Mouse (Mus musculus) embryonic fibroblast, embryonic 13.5 days (primary cell): ENCODE results near the gene Pbrm1. TPM values are rescaled to one million over a fixed set of nuclear protein-coding genes. Genes with fewer than 3 reads are reported as not detected.
A peak's percentile ranks its signal among the peaks of the same experiment; 100 is the strongest.

Source experiments
- H3K27ac ChIP-seq: 2 replicates; pipeline ENCODE4 v1.5.1; 2012; ENCODE audit warnings: low read length, control low read depth, inconsistent platforms; ENCODE audit not compliant: insufficient read depth
- H3K4me1 ChIP-seq: 2 replicates; pipeline ENCODE4 v1.6.1; 2011; ENCODE audit warnings: low read length; ENCODE audit not compliant: control insufficient read depth, insufficient read depth
- H3K4me3 ChIP-seq: 2 replicates; pipeline ENCODE4 v1.5.1; 2011; ENCODE audit warnings: mild to moderate bottlenecking, control low read depth, low read length; ENCODE audit not compliant: insufficient read depth
- CTCF ChIP-seq: IDR thresholded peaks from 2 replicates; pipeline ENCODE4 v1.5.1; 2011; ENCODE audit warnings: mild to moderate bottlenecking, control low read depth, low read length, moderate library complexity, borderline replicate concordance; ENCODE audit not compliant: insufficient read depth
- POLR2A ChIP-seq: IDR thresholded peaks from 2 replicates; pipeline ENCODE4 v1.6.1; 2011; ENCODE audit warnings: low read depth, mild to moderate bottlenecking, control low read depth, low read length, moderate library complexity
- polyA plus RNA-seq: library from polyadenylated mRNA; stranded (reverse); fragments of >200 nt; gene quantifications from 2 replicates; pipeline ENCODE4 v1.2.4, GENCODE M21; 2011; ENCODE audit warnings: low read depth; ENCODE audit not compliant: missing spikeins, insufficient read length

Pbrm1 gene
- polyA plus RNA-seq, result 83.9 and 99.0 TPM in 2 replicates

DNA sequence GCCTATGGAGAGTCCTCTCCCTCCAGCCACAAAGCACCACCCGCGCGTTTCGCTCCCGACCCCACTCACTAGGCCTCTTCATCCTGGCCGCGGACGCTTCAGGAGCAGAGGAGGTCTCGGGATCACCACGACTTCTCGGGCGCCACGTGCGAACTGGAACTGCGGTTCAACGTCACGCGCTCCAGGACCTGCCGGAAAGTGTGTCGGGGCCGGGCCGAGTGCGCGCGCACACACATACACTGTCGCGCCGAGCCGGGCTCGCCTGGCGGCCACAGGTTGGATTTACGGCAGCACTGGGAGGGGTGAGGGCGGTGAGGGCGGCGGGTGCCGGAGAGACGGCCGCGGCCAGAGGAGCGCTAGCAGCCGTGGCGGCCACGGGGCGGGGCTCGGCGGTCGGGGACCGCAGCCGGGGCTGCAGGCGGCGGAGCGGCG is at the start of gene Pbrm1, which contains the start of gene Gnl3:
Gene Pbrm1, plus strand, starts transcription at position 279 of the 432 bp plus-strand sequence.
Gene Gnl3, minus strand, starts transcription at position 293 of the 432 bp plus-strand sequence.
- H3K4me1 ChIP-seq, result peaks cover 10% of the 10 kb centered on the region
- no peak for TF ChIP-seq CTCF
- TF ChIP-seq POLR2A, result peak; percentile 95
- peak within 1 kb of the TSS; percentile 75 for H3K27ac ChIP-seq
- H3K4me3 ChIP-seq, result peak within 1 kb of the TSS; percentile 97

DNA sequence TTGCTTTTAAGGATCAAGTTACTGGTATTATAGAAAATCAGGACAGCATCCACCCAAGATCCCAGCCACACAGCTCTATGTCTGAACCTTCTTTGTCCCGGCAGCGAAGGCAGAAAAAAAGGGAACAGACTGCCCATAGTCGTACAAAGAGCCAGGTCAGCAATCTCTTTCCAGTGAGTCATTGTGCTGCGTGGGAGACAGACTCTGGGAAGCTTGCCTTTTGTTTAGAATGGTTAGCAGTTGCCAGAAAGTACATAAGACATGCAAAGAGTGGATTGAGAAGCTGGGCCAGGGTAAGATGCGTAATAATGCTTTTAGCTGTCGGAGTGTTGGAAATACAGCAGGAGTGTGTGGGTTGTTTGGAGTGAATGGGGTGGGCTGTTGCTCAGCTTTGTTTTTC is 44.7 kb upstream of the Pbrm1 start:
- TF ChIP-seq POLR2A (peak; percentile 44; the same call in 1 of the 2 replicates), CTCF (no peak)
- H3K27ac ChIP-seq, result peak overlapping the region; percentile 95
- H3K4me3 ChIP-seq, result no peak overlapping the region
- H3K4me1 ChIP-seq, result peaks cover 7% of the 10 kb centered on the region; the same call in 1 of the 2 replicates

DNA sequence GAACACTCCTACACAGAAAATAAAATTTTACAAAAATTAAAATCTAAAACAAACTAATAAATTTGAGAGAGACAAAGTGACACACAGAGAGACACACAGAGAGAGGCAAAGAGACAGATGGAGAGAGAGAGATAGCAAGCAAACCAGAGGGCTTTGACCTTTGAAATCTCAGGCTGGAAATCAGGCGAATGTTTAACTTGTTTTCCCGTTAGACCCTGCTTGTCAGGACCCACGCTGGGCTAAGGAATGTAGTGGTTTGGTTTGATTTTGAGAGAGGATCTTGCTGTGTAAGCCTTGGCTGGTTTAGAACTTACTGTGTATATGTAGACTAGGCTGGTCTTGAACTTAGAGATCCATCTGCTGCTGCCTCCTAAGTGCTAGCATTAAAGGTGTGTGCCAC is 42.7 kb upstream of the Pbrm1 start:
- Histone ChIP-seq H3K4me3 (no peak overlapping the region), H3K27ac (no peak overlapping the region), H3K4me1 (peaks cover 7% of the 10 kb centered on the region; the same call in 1 of the 2 replicates)
- no peak for TF ChIP-seq POLR2A
- TF ChIP-seq CTCF, result no peak

DNA sequence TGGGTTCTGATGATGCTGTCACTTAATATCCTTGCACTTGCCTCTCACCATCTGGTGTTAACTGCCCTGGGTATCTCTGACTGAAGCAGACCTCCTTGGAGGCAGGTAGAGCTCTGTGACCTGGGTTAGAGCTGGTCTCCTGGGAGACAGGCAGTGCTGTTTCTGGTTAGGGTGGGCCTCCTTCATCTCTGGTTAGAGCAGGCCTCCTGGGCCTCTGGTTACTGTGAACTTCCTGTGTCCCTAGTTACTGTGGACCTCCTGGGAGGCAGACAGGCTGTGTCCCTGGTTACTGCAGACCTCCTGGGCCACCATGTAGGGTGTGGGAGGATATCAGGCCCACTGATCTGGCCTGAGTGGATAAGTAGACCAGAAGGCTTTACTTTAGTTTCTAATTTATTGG is 22.5 kb upstream of the Pbrm1 start:
- TF ChIP-seq POLR2A (no peak), CTCF (no peak)
- no peak overlapping the region for H3K27ac ChIP-seq
- no peaks in the 10 kb centered on the region for H3K4me1 ChIP-seq
- H3K4me3 ChIP-seq, result no peak overlapping the region

DNA sequence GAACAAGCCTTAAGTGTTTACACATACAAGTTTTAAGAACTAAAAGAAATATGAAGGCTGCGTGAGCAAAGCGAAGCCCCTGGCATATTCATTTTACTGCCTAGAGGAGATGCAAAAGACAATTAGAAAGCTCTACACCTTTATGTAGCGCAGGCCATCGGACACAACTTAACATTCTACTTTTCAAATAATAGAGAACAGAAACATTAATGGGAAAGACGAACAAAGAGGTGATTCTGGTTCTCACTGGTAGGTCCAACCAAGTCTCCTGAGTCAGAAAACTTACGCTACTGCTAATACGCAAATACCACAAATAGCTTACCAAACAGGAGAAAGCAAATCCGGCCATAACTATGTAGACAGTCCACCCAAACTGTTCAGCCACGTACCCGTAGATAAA is 18.6 kb upstream of the Pbrm1 start:
- H3K4me3 ChIP-seq, result peak overlapping the region; percentile 79
- TF ChIP-seq CTCF, result no peak
- H3K4me1 ChIP-seq, result no peaks in the 10 kb centered on the region
- no peak overlapping the region for H3K27ac ChIP-seq

DNA sequence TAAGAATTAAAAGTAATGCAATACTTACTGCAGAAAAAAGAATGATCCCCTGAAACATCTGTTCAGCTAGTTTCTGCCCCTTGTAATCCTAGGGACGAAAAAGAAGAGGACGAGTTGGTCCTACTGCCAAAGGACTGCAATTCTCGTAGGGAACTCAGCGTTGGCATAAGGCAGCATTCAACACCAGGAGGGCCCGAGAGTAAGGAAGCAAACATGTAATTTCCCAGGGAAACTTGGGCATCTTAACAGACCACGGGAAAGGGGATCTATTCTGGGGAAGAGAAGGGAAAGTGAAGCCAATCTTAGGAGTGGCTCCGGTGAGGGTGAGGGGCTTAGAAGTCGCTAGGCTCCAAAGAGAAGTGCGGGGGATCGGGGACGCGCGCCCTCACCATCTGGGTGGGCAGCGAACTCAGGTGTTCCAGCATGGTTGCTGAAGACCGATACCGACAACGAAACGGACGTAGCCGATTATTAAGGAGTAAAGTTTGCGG is 18.1 kb upstream of the Pbrm1 start:
- peak overlapping the region; percentile 69 for H3K27ac ChIP-seq
- no peaks in the 10 kb centered on the region for H3K4me1 ChIP-seq
- TF ChIP-seq CTCF (no peak), POLR2A (no peak)
- H3K4me3 ChIP-seq, result peak overlapping the region; percentile 79

DNA sequence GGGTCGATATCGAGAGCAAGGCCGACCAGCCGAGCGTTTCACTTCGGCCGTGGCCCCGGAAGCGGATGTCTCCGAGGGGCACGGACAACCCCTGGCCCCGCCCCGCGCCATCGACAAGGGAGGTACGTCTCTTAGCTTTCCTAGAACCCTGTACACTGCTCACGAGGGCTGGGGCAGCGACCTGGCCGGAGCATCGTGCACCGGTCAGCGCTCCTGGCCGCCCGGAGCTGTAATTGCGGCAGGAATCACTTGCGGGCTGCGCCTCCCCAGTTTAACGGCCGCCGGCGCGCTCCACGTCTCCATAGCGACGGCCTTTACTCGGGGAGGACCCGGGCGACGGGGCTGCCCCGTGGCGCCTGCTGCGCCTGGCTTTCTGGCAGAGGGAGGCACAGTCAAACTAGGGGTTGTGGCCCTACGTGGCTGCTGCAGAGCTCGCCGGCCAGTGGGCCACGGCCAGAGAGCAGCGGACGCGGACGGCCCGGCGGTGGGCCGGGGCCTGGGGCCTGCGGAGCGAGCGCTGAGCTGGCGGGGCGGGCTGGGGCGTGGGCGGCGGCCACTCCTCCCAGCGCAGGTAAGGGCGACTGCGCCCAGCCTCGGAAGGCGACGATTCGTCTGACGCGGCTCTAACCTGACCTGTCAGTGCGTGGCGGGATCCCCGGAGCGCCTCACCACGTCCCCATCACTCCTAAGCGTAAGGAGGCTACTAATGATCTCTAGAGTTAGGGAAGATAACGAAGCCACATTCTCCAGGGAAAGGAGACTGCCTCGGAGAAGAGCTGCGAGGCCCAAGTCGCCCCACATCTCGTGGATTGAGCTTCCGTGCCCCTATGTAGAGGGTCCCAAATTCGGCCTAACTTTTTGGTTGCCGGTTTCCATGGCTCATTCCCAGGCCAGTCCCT is 17.4 kb upstream of the Pbrm1 start, which contains the start of the genes Glt8d1 and Spcs1:
Gene Glt8d1, plus strand, starts transcription at position 94 of the 899 bp plus-strand sequence.
Gene Spcs1, minus strand, starts transcription at position 366 of the 899 bp plus-strand sequence.
- peak within 1 kb of the TSS; percentile 79 for H3K4me3 ChIP-seq
- TF ChIP-seq POLR2A (peak; percentile 87), CTCF (no peak)
- H3K27ac ChIP-seq, result peak within 1 kb of the TSS; percentile 69
- H3K4me1 ChIP-seq, result no peaks in the 10 kb centered on the region

DNA sequence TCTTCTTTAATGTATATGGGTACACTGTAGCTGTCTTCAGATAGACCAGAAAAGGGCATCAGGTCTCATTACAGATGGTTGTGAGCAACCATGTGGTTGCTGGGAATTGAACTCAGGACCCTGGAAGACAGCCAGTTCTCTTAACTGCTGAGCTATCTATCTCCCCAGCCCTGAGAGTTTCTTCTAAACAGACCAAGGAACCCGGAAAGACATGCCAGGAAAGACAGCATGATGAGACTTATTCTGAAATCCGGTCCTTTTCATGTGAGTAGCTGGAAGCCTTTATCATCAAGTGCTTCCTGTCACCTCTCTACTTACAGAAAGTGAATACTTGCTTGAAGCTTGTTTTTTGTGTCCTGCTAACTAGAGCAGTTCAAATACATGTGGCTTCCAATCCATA is 14.4 kb upstream of the Pbrm1 start:
- TF ChIP-seq CTCF (no peak), POLR2A (no peak)
- Histone ChIP-seq H3K27ac (no peak overlapping the region), H3K4me3 (no peak overlapping the region), H3K4me1 (no peaks in the 10 kb centered on the region)

DNA sequence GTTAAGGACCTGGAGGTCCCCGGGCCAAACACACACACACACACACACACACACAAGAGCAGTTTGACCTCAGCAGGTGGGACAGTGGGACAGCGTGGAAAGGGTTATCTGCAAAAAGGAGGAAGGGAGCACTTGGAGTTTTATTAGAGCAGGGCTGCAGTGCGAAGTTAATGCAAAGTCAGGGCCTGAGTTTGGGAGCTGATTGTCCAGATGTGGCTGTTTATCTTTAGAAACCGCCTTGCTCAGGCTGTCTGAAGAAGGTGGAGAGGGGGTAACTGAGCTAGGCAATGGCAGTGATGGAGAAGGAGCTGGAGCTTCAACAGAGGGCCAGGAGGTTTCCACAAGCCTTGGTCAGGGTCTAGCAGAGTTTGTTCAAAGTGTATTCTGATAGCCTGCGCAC is 12.2 kb upstream of the Pbrm1 start:
- H3K4me1 ChIP-seq, result no peaks in the 10 kb centered on the region
- H3K4me3 ChIP-seq, result no peak overlapping the region
- H3K27ac ChIP-seq, result no peak overlapping the region
- no peak for TF ChIP-seq CTCF
- no peak for TF ChIP-seq POLR2A

DNA sequence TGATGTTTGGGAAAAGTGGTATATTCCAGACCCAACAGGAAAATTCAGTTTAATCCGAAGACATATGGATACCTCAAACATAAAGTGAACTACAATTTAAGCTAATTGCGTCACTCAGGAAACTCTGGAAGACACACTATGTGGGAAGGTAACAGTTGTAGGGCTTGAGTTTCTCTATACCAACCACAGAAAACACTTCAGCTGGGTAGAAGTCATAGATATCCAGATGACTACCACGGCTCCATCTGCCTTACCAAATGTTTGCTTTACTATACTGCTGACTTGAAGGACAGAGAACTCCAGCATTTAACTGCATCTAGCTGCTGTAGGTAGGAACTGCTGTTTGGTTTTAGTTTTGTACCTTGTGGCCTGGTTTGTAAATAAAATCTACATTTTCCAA is 7.3 kb upstream of the Pbrm1 start:
- Histone ChIP-seq H3K27ac (no peak overlapping the region), H3K4me3 (no peak overlapping the region), H3K4me1 (peaks cover 8% of the 10 kb centered on the region)
- no peak; the same call in 1 of the 2 replicates for TF ChIP-seq POLR2A
- no peak for TF ChIP-seq CTCF
